Mouse (Mus musculus) heart, postnatal 0 days (tissue): Measurements from ENCODE around the gene Zranb1.

Experiments
- CTCF ChIP-seq: IDR thresholded peaks from 2 replicates; pipeline ENCODE4 v1.5.1; 2016; ENCODE audit warnings: antibody characterized with exemption, control low read depth, low read depth
- EP300 ChIP-seq: IDR thresholded peaks from 2 replicates; pipeline ENCODE4 v1.6.1; 2016; ENCODE audit warnings: antibody characterized with exemption, low read depth

- TF ChIP-seq CTCF = no peak
- TF ChIP-seq EP300 = no peak
Measured at GRCm38 (mm10) chr7:132933331-132933730, 2.4 kb downstream of the Zranb1 start.
